Mouse (Mus musculus): ENCODE results near the gene Hoxd11. TPM values are rescaled to one million over a fixed set of nuclear protein-coding genes. Genes with fewer than 3 reads are reported as not detected.

The Hoxd11 gene
- polyA plus RNA-seq, 1 experiment from 2014 or later: 0.90 TPM

DNA sequence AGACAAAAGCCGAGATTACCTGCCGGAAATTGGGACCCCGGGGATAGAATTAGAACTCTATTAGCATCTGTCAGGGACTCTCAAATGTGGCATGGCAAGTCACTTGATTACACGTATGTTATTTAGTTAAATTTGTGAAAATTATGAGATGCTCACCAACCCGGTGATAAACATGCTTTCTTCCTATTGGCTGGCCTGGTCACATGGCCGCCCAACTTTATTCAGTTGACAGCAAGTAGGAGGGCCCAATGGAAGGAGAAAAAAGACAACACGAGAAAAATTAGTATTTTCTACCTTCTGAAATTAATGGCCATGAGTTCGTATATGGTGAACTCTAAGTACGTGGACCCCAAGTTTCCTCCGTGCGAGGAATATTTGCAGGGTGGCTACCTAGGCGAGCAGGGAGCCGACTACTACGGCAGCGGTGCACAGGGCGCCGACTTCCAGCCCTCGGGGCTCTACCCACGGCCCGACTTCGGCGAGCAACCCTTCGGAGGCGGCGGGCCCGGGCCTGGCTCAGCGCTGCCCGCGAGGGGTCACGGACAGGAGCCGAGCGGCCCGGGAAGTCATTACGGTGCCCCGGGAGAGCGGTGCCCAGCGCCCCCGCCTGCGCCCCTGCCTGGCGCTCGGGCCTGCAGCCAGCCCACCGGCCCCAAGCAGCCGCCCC is 47.7 kb downstream of the Hoxd11 start:
- Histone ChIP-seq H3K27me3 (replicated peaks) (peaks cover 92% of the 10 kb centered on the region), H3K36me3 (no peaks in the 10 kb centered on the region), H3K4me1 (peaks cover 5% of the 10 kb centered on the region), H3K4me3 (replicated peaks) (peak overlapping the region; percentile 25), H3K9ac (no peak overlapping the region), H3K4me2 (peak overlapping the region; percentile 43), H3K9me3 (no peaks in the 10 kb centered on the region), H3K27ac (no peak overlapping the region)
- ATAC-seq (ENCODE audit: insufficient read depth, low FRiP score, low read depth): no peak
- 9% methylated on average over 43 of the region's 43 CpGs for WGBS

- H3K4me2 ChIP-seq: peak overlapping the region; percentile 43
- no peaks in the 10 kb centered on the region for H3K36me3 ChIP-seq
- H3K27ac ChIP-seq: no peak overlapping the region
- peaks cover 92% of the 10 kb centered on the region for H3K27me3 ChIP-seq (replicated peaks)
- 15% methylated on average over 24 of the region's 25 CpGs for WGBS
- no peaks in the 10 kb centered on the region for H3K9me3 ChIP-seq
- H3K9ac ChIP-seq: no peak overlapping the region
- H3K4me3 ChIP-seq (replicated peaks): peak overlapping the region; percentile 25
- ATAC-seq (ENCODE audit: insufficient read depth, low FRiP score, low read depth): 0 out of 2 replicates have a peak, but pooled peaks have one; percentile 27
- peaks cover 5% of the 10 kb centered on the region for H3K4me1 ChIP-seq
These were observed 48.4 kb downstream of the Hoxd11 start for GRCm38 (mm10) chr2:74727640-74728302.

DNA sequence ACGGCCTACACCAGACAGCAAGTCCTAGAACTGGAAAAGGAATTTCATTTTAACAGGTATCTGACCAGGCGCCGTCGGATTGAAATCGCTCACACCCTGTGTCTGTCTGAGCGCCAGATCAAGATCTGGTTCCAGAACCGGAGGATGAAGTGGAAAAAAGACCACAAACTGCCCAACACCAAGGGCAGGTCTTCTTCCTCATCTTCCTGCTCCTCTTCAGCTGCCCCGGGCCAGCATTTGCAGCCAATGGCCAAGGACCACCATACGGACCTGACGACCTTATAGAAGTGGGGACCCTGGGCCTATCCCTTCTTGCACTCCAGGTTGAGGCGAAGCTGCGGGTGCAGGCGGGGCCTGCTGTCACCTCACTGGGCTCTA is 48.9 kb downstream of the Hoxd11 start:
- H3K27me3 ChIP-seq (replicated peaks): peaks cover 89% of the 10 kb centered on the region
- H3K4me2 ChIP-seq: no peak overlapping the region
- 0 out of 2 replicates have a peak overlapping the region, but pooled peaks have one; percentile 25 for H3K4me3 ChIP-seq (replicated peaks)
- H3K36me3 ChIP-seq: no peaks in the 10 kb centered on the region
- H3K9me3 ChIP-seq: no peaks in the 10 kb centered on the region
- 29% methylated on average over 13 of the region's 13 CpGs for WGBS
- H3K27ac ChIP-seq: no peak overlapping the region
- no peak overlapping the region for H3K9ac ChIP-seq
- no peak for ATAC-seq (ENCODE audit: insufficient read depth, low FRiP score, low read depth)
- H3K4me1 ChIP-seq: peaks cover 5% of the 10 kb centered on the region

- H3K4me3 ChIP-seq (replicated peaks): no peak overlapping the region
- peaks cover 86% of the 10 kb centered on the region for H3K27me3 ChIP-seq (replicated peaks)
- no peak overlapping the region for H3K4me2 ChIP-seq
- ATAC-seq (ENCODE audit: insufficient read depth, low FRiP score, low read depth): no peak
- H3K9me3 ChIP-seq: no peaks in the 10 kb centered on the region
- H3K36me3 ChIP-seq: no peaks in the 10 kb centered on the region
- 22% methylated on average over 8 of the region's 8 CpGs for WGBS
- H3K4me1 ChIP-seq: peaks cover 5% of the 10 kb centered on the region
- H3K27ac ChIP-seq: no peak overlapping the region
- no peak overlapping the region for H3K9ac ChIP-seq
These were observed 51.0 kb downstream of the Hoxd11 start for GRCm38 (mm10) chr2:74730331-74730730.

DNA sequence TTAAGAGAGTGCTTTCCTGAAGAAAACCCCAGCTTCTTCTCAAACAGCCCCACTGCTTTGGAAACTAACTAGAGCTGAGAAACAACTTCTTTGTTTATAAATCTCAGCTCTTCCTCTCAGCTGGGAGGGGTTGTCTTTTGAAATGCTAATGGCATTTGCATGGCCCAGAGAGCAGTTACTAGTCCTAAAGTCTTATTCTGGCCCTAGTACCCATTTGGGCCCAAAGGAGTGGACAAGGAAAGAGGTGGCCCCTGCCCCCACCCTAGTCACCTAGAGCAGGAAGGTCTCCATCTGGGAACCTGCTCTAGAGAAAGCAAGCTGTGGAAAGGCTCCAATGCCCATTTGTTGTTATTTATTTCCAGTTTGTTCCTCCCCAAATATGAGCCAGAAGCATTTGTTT is 51.7 kb downstream of the Hoxd11 start:
- Histone ChIP-seq H3K27me3 (replicated peaks) (peaks cover 86% of the 10 kb centered on the region), H3K4me1 (peaks cover 7% of the 10 kb centered on the region), H3K4me3 (replicated peaks) (no peak overlapping the region), H3K9ac (no peak overlapping the region), H3K4me2 (no peak overlapping the region), H3K27ac (no peak overlapping the region), H3K36me3 (no peaks in the 10 kb centered on the region), H3K9me3 (no peaks in the 10 kb centered on the region)
- no peak for ATAC-seq (ENCODE audit: insufficient read depth, low FRiP score, low read depth)

DNA sequence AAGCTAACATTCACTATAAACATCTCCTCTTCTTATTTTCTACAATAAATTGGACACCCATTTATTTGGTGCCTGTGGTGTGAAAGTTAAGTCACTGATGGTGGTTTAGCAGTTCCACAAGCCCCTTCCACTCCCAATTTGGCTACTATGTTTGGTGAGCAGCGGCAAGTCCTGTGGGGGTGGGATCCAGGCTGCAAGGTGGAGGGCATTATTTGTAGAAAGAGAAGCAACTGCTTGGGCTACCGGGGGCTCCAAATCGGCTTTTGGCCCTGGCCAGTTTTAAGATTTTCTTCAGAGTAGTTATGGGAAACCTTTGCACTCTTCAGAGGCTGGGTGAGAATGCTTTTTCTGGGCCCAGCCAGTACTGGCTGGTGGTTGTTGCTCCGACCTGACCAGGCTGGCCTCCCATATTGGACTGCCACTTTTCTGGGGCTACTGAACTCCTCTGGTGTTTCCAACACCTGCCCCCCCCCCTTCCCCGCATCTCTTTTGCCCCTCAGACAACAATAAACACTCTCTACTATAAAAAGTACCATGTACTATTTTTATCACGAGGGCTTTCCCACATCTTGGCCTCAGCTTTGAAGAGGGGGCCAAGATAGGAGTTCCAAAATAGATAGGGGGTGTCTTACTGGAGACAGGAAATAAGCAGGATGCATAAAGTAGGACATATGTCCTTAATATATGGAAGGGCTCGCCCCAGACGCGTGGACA is 52.6 kb downstream of the Hoxd11 start:
- H3K4me2 ChIP-seq: no peak overlapping the region
- H3K4me3 ChIP-seq (replicated peaks): no peak overlapping the region
- H3K4me1 ChIP-seq: peaks cover 11% of the 10 kb centered on the region
- 18% methylated on average over 9 of the region's 9 CpGs for WGBS
- H3K9me3 ChIP-seq: no peaks in the 10 kb centered on the region
- H3K27me3 ChIP-seq (replicated peaks): peaks cover 86% of the 10 kb centered on the region
- H3K9ac ChIP-seq: no peak overlapping the region
- no peak for ATAC-seq (ENCODE audit: insufficient read depth, low FRiP score, low read depth)
- H3K36me3 ChIP-seq: no peaks in the 10 kb centered on the region
- no peak overlapping the region for H3K27ac ChIP-seq

GRCm38 (mm10) chr2:74732513-74733316 is 53.4 kb downstream of the Hoxd11 start:
- H3K4me2 ChIP-seq: peak overlapping the region; percentile 38; the same call in 1 of the 2 replicates
- H3K9me3 ChIP-seq: no peaks in the 10 kb centered on the region
- H3K4me3 ChIP-seq (replicated peaks): peak overlapping the region; percentile 23
- H3K9ac ChIP-seq: no peak overlapping the region
- 0 out of 2 replicates have a peak, but pooled peaks cover 6% of the 10 kb centered on the region for H3K4me1 ChIP-seq
- no peak for ATAC-seq (ENCODE audit: insufficient read depth, low FRiP score, low read depth)
- H3K36me3 ChIP-seq: no peaks in the 10 kb centered on the region
- H3K27ac ChIP-seq: no peak overlapping the region
- H3K27me3 ChIP-seq (replicated peaks): peaks cover 86% of the 10 kb centered on the region
- 2% methylated on average over 52 of the region's 52 CpGs for WGBS

DNA sequence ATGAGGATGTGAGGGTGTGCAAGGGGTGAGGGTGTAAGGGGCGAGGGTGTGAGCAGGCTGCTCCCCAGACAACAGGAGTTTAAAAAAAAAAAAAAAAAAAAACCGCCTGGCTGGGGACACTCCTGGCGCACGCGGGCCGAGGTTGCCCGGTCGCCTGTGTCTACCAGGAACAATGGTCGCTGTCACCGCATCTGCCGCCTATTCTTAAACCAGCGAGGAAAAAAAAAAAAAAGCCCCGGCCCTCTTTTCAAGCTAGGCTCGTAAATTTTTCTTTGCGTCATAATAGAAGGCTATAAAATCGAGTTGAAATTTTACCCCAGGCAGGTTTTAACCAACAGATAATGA is 53.9 kb downstream of the Hoxd11 start:
- peaks cover 86% of the 10 kb centered on the region for H3K27me3 ChIP-seq (replicated peaks)
- H3K9ac ChIP-seq: no peak overlapping the region
- WGBS: 6% methylated on average over 16 of the region's 16 CpGs

GRCm38 (mm10) chr2:74733765-74734164 is 54.4 kb downstream of the Hoxd11 start:
- H3K27ac ChIP-seq: no peak overlapping the region
- no peaks in the 10 kb centered on the region for H3K36me3 ChIP-seq
- H3K4me3 ChIP-seq (replicated peaks): no peak overlapping the region
- H3K4me2 ChIP-seq: no peak overlapping the region
- 9% methylated on average over 6 of the region's 6 CpGs for WGBS
- no peak for ATAC-seq (ENCODE audit: insufficient read depth, low FRiP score, low read depth)
- H3K27me3 ChIP-seq (replicated peaks): peaks cover 86% of the 10 kb centered on the region
- H3K4me1 ChIP-seq: 0 out of 2 replicates have a peak, but pooled peaks cover 6% of the 10 kb centered on the region
- H3K9me3 ChIP-seq: no peaks in the 10 kb centered on the region
- no peak overlapping the region for H3K9ac ChIP-seq

More for the DNA sequence above, 53.9 kb downstream of the Hoxd11 start:
- Histone ChIP-seq H3K4me1 (0 out of 2 replicates have a peak, but pooled peaks cover 6% of the 10 kb centered on the region), H3K4me2 (peak overlapping the region; percentile 38; the same call in 1 of the 2 replicates), H3K4me3 (replicated peaks) (no peak overlapping the region), H3K27ac (no peak overlapping the region), H3K36me3 (no peaks in the 10 kb centered on the region), H3K9me3 (no peaks in the 10 kb centered on the region)
- no peak for ATAC-seq (ENCODE audit: insufficient read depth, low FRiP score, low read depth)

- Histone ChIP-seq H3K36me3 (no peaks in the 10 kb centered on the region), H3K27ac (no peak overlapping the region), H3K27me3 (replicated peaks) (peaks cover 89% of the 10 kb centered on the region), H3K9me3 (no peaks in the 10 kb centered on the region), H3K4me3 (replicated peaks) (no peak overlapping the region), H3K4me2 (no peak overlapping the region), H3K9ac (no peak overlapping the region), H3K4me1 (0 out of 2 replicates have a peak, but pooled peaks cover 6% of the 10 kb centered on the region)
- whole genome bisulfite sequencing: 7% methylated on average over 13 of the region's 13 CpGs
- no peak for ATAC-seq (ENCODE audit: insufficient read depth, low FRiP score, low read depth)
These were observed 55.1 kb downstream of the Hoxd11 start for GRCm38 (mm10) chr2:74734451-74734850.

DNA sequence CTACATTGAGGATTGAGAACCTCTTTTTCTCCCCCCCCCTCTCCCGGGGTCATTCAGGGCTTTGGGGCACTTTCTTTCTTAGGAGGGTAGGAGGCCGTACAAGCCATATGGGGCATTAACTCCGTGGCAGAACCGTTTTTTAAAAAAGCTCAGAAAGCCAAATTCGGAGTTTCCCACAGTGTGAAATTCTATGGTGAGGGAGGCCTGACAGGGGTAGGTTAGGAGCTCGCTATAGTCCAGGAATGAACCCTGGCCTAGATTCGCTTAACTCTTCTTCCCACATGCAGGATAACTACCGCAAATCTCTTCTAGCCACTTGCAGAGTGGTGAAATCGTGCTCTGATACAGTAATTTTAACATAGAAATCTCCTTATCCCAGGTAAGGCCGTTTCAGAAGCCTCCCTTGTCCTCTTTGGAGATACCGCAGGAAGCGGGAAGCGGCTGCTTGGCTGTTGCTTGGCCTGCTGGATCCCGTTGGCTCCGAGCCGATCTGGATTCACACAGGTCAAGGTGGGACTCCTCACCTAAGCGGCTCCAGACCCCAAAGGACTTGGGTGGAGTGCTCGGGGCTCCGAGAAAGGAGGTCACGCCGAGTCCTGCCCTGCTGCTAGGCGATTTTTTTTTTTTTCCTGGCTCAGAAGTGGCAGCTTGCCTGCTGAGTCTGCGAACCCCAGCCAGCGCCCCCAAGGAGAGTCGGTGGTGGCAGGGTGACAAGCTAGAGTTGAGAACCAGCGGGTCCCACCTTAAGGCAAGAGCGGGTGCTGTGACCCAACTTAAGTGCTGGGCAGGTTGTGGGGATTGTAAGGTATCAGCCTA is 55.8 kb downstream of the Hoxd11 start:
- no peak for ATAC-seq (ENCODE audit: insufficient read depth, low FRiP score, low read depth)
- H3K4me3 ChIP-seq (replicated peaks): peak overlapping the region; percentile 23; the same call in 1 of the 2 replicates
- H3K9ac ChIP-seq: no peak overlapping the region
- 0 out of 2 replicates have a peak, but pooled peaks cover 6% of the 10 kb centered on the region for H3K4me1 ChIP-seq
- no peaks in the 10 kb centered on the region for H3K36me3 ChIP-seq
- 10% methylated on average over 27 of the region's 27 CpGs for WGBS
- H3K9me3 ChIP-seq: no peaks in the 10 kb centered on the region
- H3K4me2 ChIP-seq: no peak overlapping the region
- no peak overlapping the region for H3K27ac ChIP-seq
- peaks cover 93% of the 10 kb centered on the region for H3K27me3 ChIP-seq (replicated peaks)

Measured in stomach, embryonic 15.5 days (tissue).